In the genomic region with DNA sequence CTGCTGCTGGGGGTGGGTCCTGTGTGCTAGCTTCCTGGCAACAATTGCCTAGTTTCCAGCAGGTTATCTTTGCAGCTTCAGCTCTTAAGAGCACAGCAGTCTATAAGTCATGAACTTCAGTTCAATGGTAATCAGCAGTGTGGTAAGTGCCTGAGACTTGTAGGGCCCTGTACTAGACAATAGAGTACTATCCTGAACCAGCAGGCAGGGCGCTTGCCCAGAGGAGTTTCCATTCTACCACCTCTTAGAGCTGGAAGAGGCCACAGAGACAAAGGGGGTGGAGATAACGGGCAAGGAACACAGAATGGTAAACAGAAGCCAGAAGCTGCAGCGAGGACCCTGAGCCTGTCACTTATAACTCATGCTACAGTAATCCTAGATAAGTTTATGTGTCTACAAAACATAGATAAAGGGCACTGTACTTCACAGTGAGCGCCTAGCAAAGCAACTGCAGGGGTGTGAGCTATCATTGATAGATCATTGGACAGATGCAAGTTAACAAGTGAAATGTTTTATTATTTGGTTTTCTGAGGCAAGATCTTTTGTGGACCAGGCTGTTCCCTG, we compare ENCODE assay signal across 24 mouse cellular contexts.
DNase-seq lines count a peak whose midpoint lies in the region; ATAC-seq and TF ChIP-seq lines count a peak whose summit lies in the region.
"Had no signal": no experiment of that assay in that cellular context is flagged by ENCODE, and none has a peak within 500 bp of the region (broad histone marks: within the 10 kb centered on the region; RNA-seq: fewer than 3 reads in every experiment).

No protein-coding gene starts in this region.

- H3K4me2 ChIP-seq in heart, postnatal 0 days (ENCODE audit: low read depth, low read length) = no peak overlapping the region
- no peak overlapping the region for H3K4me2 ChIP-seq in intestine, embryonic 16.5 days (ENCODE audit: low read depth, low read length)
- H3K4me2 ChIP-seq in liver, embryonic 12.5 days = no peak overlapping the region
- H3K4me2 ChIP-seq: embryonic facial prominence, embryonic 15.5 days; heart, embryonic 15.5 days; hindbrain, embryonic 15.5 days; limb, embryonic 13.5 days; midbrain, embryonic 15.5 days; neural tube, embryonic 15.5 days; stomach, embryonic 15.5 days had no signal

- H3K27ac ChIP-seq in heart, postnatal 0 days (ENCODE audit: low read depth) = no peak overlapping the region
- H3K27ac ChIP-seq in intestine, embryonic 16.5 days (ENCODE audit: low read length) = no peak overlapping the region; the same call in 1 of the 2 replicates
- no peak overlapping the region for H3K27ac ChIP-seq in liver, embryonic 12.5 days
- H3K27ac ChIP-seq: embryonic facial prominence, embryonic 15.5 days; heart, embryonic 15.5 days; hindbrain, embryonic 15.5 days; limb, embryonic 13.5 days; midbrain, embryonic 15.5 days; neural tube, embryonic 15.5 days; stomach, embryonic 15.5 days had no signal

- ATAC-seq in heart, postnatal 0 days (ENCODE audit: insufficient read depth, low read depth) = no peak; the same call in 1 of the 2 replicates
- ATAC-seq in intestine, embryonic 16.5 days = peak; percentile 75
- peak; percentile 77 for ATAC-seq in liver, embryonic 12.5 days
- ATAC-seq in megakaryocyte progenitor cell, adult 5-6 weeks (replicated peaks; ENCODE audit: poor library complexity) = peak; percentile 93
- no peak for ATAC-seq in monocyte, adult 5-6 weeks (replicated peaks; ENCODE audit: insufficient number of reproducible peaks, low FRiP score, low TSS enrichment, poor library complexity, severe bottlenecking)
- ATAC-seq: activated CD4-positive, CD25-positive, alpha-beta regulatory T cell, adult 4 months; forebrain, postnatal 0 days; midbrain, embryonic 15.5 days had no signal

- no peaks in the 10 kb centered on the region for H3K27me3 ChIP-seq in heart, postnatal 0 days (ENCODE audit: control insufficient read depth, insufficient read depth, low read length)
- no peaks in the 10 kb centered on the region for H3K27me3 ChIP-seq in intestine, embryonic 16.5 days (replicated peaks; ENCODE audit: control insufficient read depth, insufficient read depth, low read length)
- H3K27me3 ChIP-seq in liver, embryonic 12.5 days (replicated peaks) = no peaks in the 10 kb centered on the region
- H3K27me3 ChIP-seq: embryonic facial prominence, embryonic 15.5 days; hindbrain, embryonic 15.5 days; limb, embryonic 13.5 days; midbrain, embryonic 15.5 days; neural tube, embryonic 15.5 days; stomach, embryonic 15.5 days had no signal

- no peak for TF ChIP-seq EP300 in heart, postnatal 0 days (IDR thresholded peaks at IDR 0.05; ENCODE audit: low read depth)

- DNase-seq in heart, postnatal 0 days (ENCODE audit: low spot score) = peak; percentile 33
- no peak for DNase-seq in heart, postnatal 14 days
- DNase-seq in spleen, postnatal 10 days (ENCODE audit: low spot score in 2 of 2) = no peak
- DNase-seq: adrenal gland, postnatal 10 days; cerebellum, adult 11 months; cerebellum, postnatal 25 days; forebrain, postnatal 0 days; kidney, adult 18-20 months; kidney, postnatal 10 days; lung, postnatal 10 days; thymus, postnatal 14 days had no signal

- no peak for TF ChIP-seq CTCF in heart, postnatal 0 days (IDR thresholded peaks at IDR 0.05; ENCODE audit: low read depth)

- 16% methylated on average over 4 of the region's 4 CpGs for WGBS in heart, postnatal 0 days
- WGBS in intestine, embryonic 16.5 days = 37% methylated on average over 4 of the region's 4 CpGs
- 21% methylated on average over 4 of the region's 4 CpGs for WGBS in liver, embryonic 12.5 days (ENCODE audit: insufficient replicate concordance)

- H3K4me1 ChIP-seq in heart, postnatal 0 days (ENCODE audit: control insufficient read depth, insufficient read depth) = peaks cover 8% of the 10 kb centered on the region; the same call in 1 of the 2 replicates
- H3K4me1 ChIP-seq in intestine, embryonic 16.5 days (ENCODE audit: control insufficient read depth, insufficient read depth, low read length) = peaks cover 7% of the 10 kb centered on the region
- peaks cover 8% of the 10 kb centered on the region for H3K4me1 ChIP-seq in liver, embryonic 12.5 days
- H3K4me1 ChIP-seq: hindbrain, embryonic 15.5 days; midbrain, embryonic 15.5 days; neural tube, embryonic 15.5 days; stomach, embryonic 15.5 days had no signal

- no peak overlapping the region for H3K9ac ChIP-seq in heart, postnatal 0 days (replicated peaks; ENCODE audit: low read depth, low read length)
- H3K9ac ChIP-seq in intestine, embryonic 16.5 days (ENCODE audit: low read depth, low read length) = no peak overlapping the region
- H3K9ac ChIP-seq in liver, embryonic 12.5 days = no peak overlapping the region
- H3K9ac ChIP-seq: embryonic facial prominence, embryonic 15.5 days; forebrain, postnatal 0 days; heart, embryonic 15.5 days; hindbrain, embryonic 15.5 days; limb, embryonic 13.5 days; midbrain, embryonic 15.5 days; neural tube, embryonic 15.5 days; stomach, embryonic 15.5 days had no signal

- no peaks in the 10 kb centered on the region for H3K36me3 ChIP-seq in heart, postnatal 0 days (replicated peaks; ENCODE audit: control insufficient read depth, insufficient read depth, low read length)
- H3K36me3 ChIP-seq in intestine, embryonic 16.5 days (ENCODE audit: control insufficient read depth, insufficient read depth, low read length) = no peaks in the 10 kb centered on the region
- H3K36me3 ChIP-seq in liver, embryonic 12.5 days = no peaks in the 10 kb centered on the region
- H3K36me3 ChIP-seq: embryonic facial prominence, embryonic 15.5 days; heart, embryonic 15.5 days; hindbrain, embryonic 15.5 days; limb, embryonic 13.5 days; midbrain, embryonic 15.5 days; neural tube, embryonic 15.5 days; stomach, embryonic 15.5 days had no signal

- no peaks in the 10 kb centered on the region for H3K9me3 ChIP-seq in heart, postnatal 0 days (replicated peaks; ENCODE audit: control insufficient read depth, low read length)
- no peaks in the 10 kb centered on the region for H3K9me3 ChIP-seq in intestine, embryonic 16.5 days (ENCODE audit: control insufficient read depth, low read length)
- no peaks in the 10 kb centered on the region for H3K9me3 ChIP-seq in liver, embryonic 12.5 days (replicated peaks)
- H3K9me3 ChIP-seq: embryonic facial prominence, embryonic 15.5 days; heart, embryonic 15.5 days; hindbrain, embryonic 15.5 days; limb, embryonic 13.5 days; megakaryocyte, embryonic 14.5 days; midbrain, embryonic 15.5 days; neural tube, embryonic 15.5 days; stomach, embryonic 15.5 days had no signal

- no peak overlapping the region for H3K4me3 ChIP-seq in heart, postnatal 0 days (ENCODE audit: low read depth, low read length)
- H3K4me3 ChIP-seq in intestine, embryonic 16.5 days (ENCODE audit: low read length) = no peak overlapping the region
- H3K4me3 ChIP-seq in liver, embryonic 12.5 days = no peak overlapping the region
- H3K4me3 ChIP-seq: embryonic facial prominence, embryonic 15.5 days; heart, embryonic 15.5 days; hindbrain, embryonic 15.5 days; limb, embryonic 13.5 days; megakaryocyte, embryonic 14.5 days; midbrain, embryonic 15.5 days; neural tube, embryonic 15.5 days; stomach, embryonic 15.5 days had no signal

- intact Hi-C loops in heart, postnatal 14 days (cut with DNase I) = no loop called here

Comparison
In these comparisons a context has a peak if more than half of its experiments do, and no peak if none do; other contexts are left out.
1. ATAC-seq: peak in intestine, embryonic 16.5 days (single experiment), liver, embryonic 12.5 days (single experiment) and megakaryocyte progenitor cell, adult 5-6 weeks (single experiment); none in heart, postnatal 0 days (single experiment) and monocyte, adult 5-6 weeks (single experiment).